Mouse (Mus musculus): Measurements from ENCODE around the gene Gm20388. TPM values are rescaled to one million over a fixed set of nuclear protein-coding genes. Genes with fewer than 3 reads are reported as not detected.

The Gm20388 gene
- polyA plus RNA-seq, 1 experiment from 2014 or later = not detected

GRCm38 (mm10) chr8:120759847-120760246 is 849.2 kb downstream of the Gm20388 start:
- Histone ChIP-seq H3K4me1 (ENCODE audit: control insufficient read depth in 2 of 2, insufficient read depth in 2 of 2, low read length in 2 of 2) (no peaks in the 10 kb centered on the region), H3K4me3 (ENCODE audit: control insufficient read depth in 1 of 2, insufficient read depth in 1 of 2, low read depth in 1 of 2, low read length in 2 of 2) (no peak overlapping the region), H3K9me3 (ENCODE audit: control insufficient read depth, low read length) (no peaks in the 10 kb centered on the region), H3K4me2 (ENCODE audit: low read length) (no peak overlapping the region), H3K9ac (ENCODE audit: low read length) (no peak overlapping the region), H3K36me3 (ENCODE audit: control insufficient read depth, insufficient read depth, low read length) (no peaks in the 10 kb centered on the region; the same call in 1 of the 2 replicates), H3K27me3 (ENCODE audit: control insufficient read depth, insufficient read depth, low read length) (no peaks in the 10 kb centered on the region), H3K27ac (replicated peaks in 1 of 2; ENCODE audit: control insufficient read depth in 1 of 2, insufficient read depth in 1 of 2, low read depth in 2 of 2, low read length in 2 of 2) (no peak overlapping the region)
- WGBS = 81% methylated on average over 6 of the region's 6 CpGs
- no peak for ATAC-seq (ENCODE audit: insufficient number of reproducible peaks, insufficient read depth, low FRiP score, low read depth)

GRCm38 (mm10) chr8:120760341-120761215 is 849.9 kb downstream of the Gm20388 start:
- no peaks in the 10 kb centered on the region for H3K4me1 ChIP-seq (ENCODE audit: control insufficient read depth in 2 of 2, insufficient read depth in 2 of 2, low read length in 2 of 2)
- no peak overlapping the region for H3K4me2 ChIP-seq (ENCODE audit: low read length)
- ATAC-seq (ENCODE audit: insufficient number of reproducible peaks, insufficient read depth, low FRiP score, low read depth) = no peak
- no peak overlapping the region for H3K4me3 ChIP-seq (ENCODE audit: control insufficient read depth in 1 of 2, insufficient read depth in 1 of 2, low read depth in 1 of 2, low read length in 2 of 2)
- no peak overlapping the region for H3K27ac ChIP-seq (replicated peaks in 1 of 2; ENCODE audit: control insufficient read depth in 1 of 2, insufficient read depth in 1 of 2, low read depth in 2 of 2, low read length in 2 of 2)
- H3K27me3 ChIP-seq (ENCODE audit: control insufficient read depth, insufficient read depth, low read length) = no peaks in the 10 kb centered on the region
- H3K36me3 ChIP-seq (ENCODE audit: control insufficient read depth, insufficient read depth, low read length) = no peaks in the 10 kb centered on the region
- H3K9me3 ChIP-seq (ENCODE audit: control insufficient read depth, low read length) = no peaks in the 10 kb centered on the region
- no peak overlapping the region for H3K9ac ChIP-seq (ENCODE audit: low read length)
- WGBS = 75% methylated on average over 19 of the region's 19 CpGs

- Histone ChIP-seq H3K27me3 (ENCODE audit: control insufficient read depth, insufficient read depth, low read length) (no peaks in the 10 kb centered on the region), H3K4me1 (ENCODE audit: control insufficient read depth in 2 of 2, insufficient read depth in 2 of 2, low read length in 2 of 2) (peaks cover 3 to 7% of the 10 kb centered on the region in 2 experiments), H3K4me3 (ENCODE audit: control insufficient read depth in 1 of 2, insufficient read depth in 1 of 2, low read depth in 1 of 2, low read length in 2 of 2) (no peak overlapping the region), H3K9ac (ENCODE audit: low read length) (no peak overlapping the region), H3K9me3 (ENCODE audit: control insufficient read depth, low read length) (no peaks in the 10 kb centered on the region), H3K36me3 (ENCODE audit: control insufficient read depth, insufficient read depth, low read length) (no peaks in the 10 kb centered on the region), H3K4me2 (ENCODE audit: low read length) (no peak overlapping the region), H3K27ac (replicated peaks in 1 of 2; ENCODE audit: control insufficient read depth in 1 of 2, insufficient read depth in 1 of 2, low read depth in 2 of 2, low read length in 2 of 2) (no peak overlapping the region)
- 51% methylated on average over 5 of the region's 5 CpGs for WGBS
- ATAC-seq (ENCODE audit: insufficient number of reproducible peaks, insufficient read depth, low FRiP score, low read depth) = no peak
Measured at GRCm38 (mm10) chr8:120763267-120763666, 852.6 kb downstream of the Gm20388 start.

- H3K9me3 ChIP-seq (ENCODE audit: control insufficient read depth, low read length) = no peaks in the 10 kb centered on the region
- H3K4me1 ChIP-seq (ENCODE audit: control insufficient read depth in 2 of 2, insufficient read depth in 2 of 2, low read length in 2 of 2) = peaks cover 12 to 18% of the 10 kb centered on the region in 2 experiments
- no peak overlapping the region for H3K27ac ChIP-seq (replicated peaks in 1 of 2; ENCODE audit: control insufficient read depth in 1 of 2, insufficient read depth in 1 of 2, low read depth in 2 of 2, low read length in 2 of 2)
- no peak for ATAC-seq (ENCODE audit: insufficient number of reproducible peaks, insufficient read depth, low FRiP score, low read depth)
- no peak overlapping the region for H3K4me3 ChIP-seq (ENCODE audit: control insufficient read depth in 1 of 2, insufficient read depth in 1 of 2, low read depth in 1 of 2, low read length in 2 of 2)
- H3K36me3 ChIP-seq (ENCODE audit: control insufficient read depth, insufficient read depth, low read length) = no peaks in the 10 kb centered on the region
- H3K4me2 ChIP-seq (ENCODE audit: low read length) = no peak overlapping the region
- H3K9ac ChIP-seq (ENCODE audit: low read length) = no peak overlapping the region
- H3K27me3 ChIP-seq (ENCODE audit: control insufficient read depth, insufficient read depth, low read length) = no peaks in the 10 kb centered on the region
Measured at GRCm38 (mm10) chr8:120764638-120765037, 854.0 kb downstream of the Gm20388 start.

GRCm38 (mm10) chr8:120766622-120767021 is 856.0 kb downstream of the Gm20388 start:
- Histone ChIP-seq H3K4me3 (ENCODE audit: control insufficient read depth in 1 of 2, insufficient read depth in 1 of 2, low read depth in 1 of 2, low read length in 2 of 2) (no peak overlapping the region), H3K4me1 (ENCODE audit: control insufficient read depth in 2 of 2, insufficient read depth in 2 of 2, low read length in 2 of 2) (peaks cover 12 to 18% of the 10 kb centered on the region in 2 experiments), H3K4me2 (ENCODE audit: low read length) (no peak overlapping the region), H3K36me3 (ENCODE audit: control insufficient read depth, insufficient read depth, low read length) (no peaks in the 10 kb centered on the region), H3K9me3 (ENCODE audit: control insufficient read depth, low read length) (no peaks in the 10 kb centered on the region), H3K27me3 (ENCODE audit: control insufficient read depth, insufficient read depth, low read length) (no peaks in the 10 kb centered on the region), H3K27ac (replicated peaks in 1 of 2; ENCODE audit: control insufficient read depth in 1 of 2, insufficient read depth in 1 of 2, low read depth in 2 of 2, low read length in 2 of 2) (no peak overlapping the region), H3K9ac (ENCODE audit: low read length) (no peak overlapping the region)
- ATAC-seq (ENCODE audit: insufficient number of reproducible peaks, insufficient read depth, low FRiP score, low read depth) = no peak
- WGBS = 39% methylated on average over 3 of the region's 3 CpGs

GRCm38 (mm10) chr8:120768454-120769218 is 858.0 kb downstream of the Gm20388 start:
- WGBS = 22% methylated on average over 12 of the region's 12 CpGs
- H3K27me3 ChIP-seq (ENCODE audit: control insufficient read depth, insufficient read depth, low read length) = no peaks in the 10 kb centered on the region; the same call in 1 of the 2 replicates
- H3K4me3 ChIP-seq (ENCODE audit: control insufficient read depth in 1 of 2, insufficient read depth in 1 of 2, low read depth in 1 of 2, low read length in 2 of 2) = no peak overlapping the region
- H3K36me3 ChIP-seq (ENCODE audit: control insufficient read depth, insufficient read depth, low read length) = no peaks in the 10 kb centered on the region
- no peaks in the 10 kb centered on the region for H3K9me3 ChIP-seq (ENCODE audit: control insufficient read depth, low read length)
- ATAC-seq (ENCODE audit: insufficient number of reproducible peaks, insufficient read depth, low FRiP score, low read depth) = no peak
- peaks cover 12 to 18% of the 10 kb centered on the region in 2 experiments for H3K4me1 ChIP-seq (ENCODE audit: control insufficient read depth in 2 of 2, insufficient read depth in 2 of 2, low read length in 2 of 2)
- H3K9ac ChIP-seq (ENCODE audit: low read length) = peak overlapping the region; percentile 49
- peak overlapping the region; percentile 58 for H3K4me2 ChIP-seq (ENCODE audit: low read length)
- H3K27ac ChIP-seq (replicated peaks in 1 of 2; ENCODE audit: control insufficient read depth in 1 of 2, insufficient read depth in 1 of 2, low read depth in 2 of 2, low read length in 2 of 2) = peak overlapping the region; percentile 61 to 65

- no peak overlapping the region for H3K4me2 ChIP-seq (ENCODE audit: low read length)
- no peak overlapping the region for H3K9ac ChIP-seq (ENCODE audit: low read length)
- peaks cover 3% of the 10 kb centered on the region for H3K27me3 ChIP-seq (ENCODE audit: control insufficient read depth, insufficient read depth, low read length)
- H3K27ac ChIP-seq (replicated peaks in 1 of 2; ENCODE audit: control insufficient read depth in 1 of 2, insufficient read depth in 1 of 2, low read depth in 2 of 2, low read length in 2 of 2) = no peak overlapping the region
- WGBS = 89% methylated on average over 10 of the region's 10 CpGs
- H3K36me3 ChIP-seq (ENCODE audit: control insufficient read depth, insufficient read depth, low read length) = no peaks in the 10 kb centered on the region
- H3K4me3 ChIP-seq (ENCODE audit: control insufficient read depth in 1 of 2, insufficient read depth in 1 of 2, low read depth in 1 of 2, low read length in 2 of 2) = no peak overlapping the region
- ATAC-seq (ENCODE audit: insufficient number of reproducible peaks, insufficient read depth, low FRiP score, low read depth) = no peak
- no peaks in the 10 kb centered on the region; the same call in 1 of the 2 replicates for H3K9me3 ChIP-seq (ENCODE audit: control insufficient read depth, low read length)
- peaks cover 0 to 4% of the 10 kb centered on the region in 2 experiments; a peak in 2 of 4 replicates for H3K4me1 ChIP-seq (ENCODE audit: control insufficient read depth in 2 of 2, insufficient read depth in 2 of 2, low read length in 2 of 2)
Measured at GRCm38 (mm10) chr8:120777184-120777583, 866.5 kb downstream of the Gm20388 start.

All from heart, embryonic 14.5 days (tissue).